In genomic region chr4:142321209-142321863, GRCm38 (mm10) we compare ENCODE assay signal across 9 mouse cellular contexts.
DNase-seq lines count a peak whose midpoint lies in the region; ATAC-seq and TF ChIP-seq lines count a peak whose summit lies in the region.
"Had no signal": no experiment of that assay in that cellular context is flagged by ENCODE, and none has a peak within 500 bp of the region (broad histone marks: within the 10 kb centered on the region; RNA-seq: fewer than 3 reads in every experiment).

No protein-coding gene starts in this region.

- no peaks in the 10 kb centered on the region for H3K9me3 ChIP-seq in intestine, embryonic 14.5 days (ENCODE audit: control insufficient read depth, low read length)
- no peaks in the 10 kb centered on the region for H3K9me3 ChIP-seq in intestine, postnatal 0 days (ENCODE audit: control insufficient read depth)
- no peaks in the 10 kb centered on the region for H3K9me3 ChIP-seq in midbrain, embryonic 10.5 days (replicated peaks)

- no peak overlapping the region for H3K9ac ChIP-seq in intestine, embryonic 14.5 days (ENCODE audit: low read length)
- H3K9ac ChIP-seq in intestine, postnatal 0 days (ENCODE audit: low read depth, low read length), result no peak overlapping the region

- peaks cover 12% of the 10 kb centered on the region for H3K4me1 ChIP-seq in intestine, embryonic 14.5 days (replicated peaks; ENCODE audit: control insufficient read depth, insufficient read depth, low read length)
- no peaks in the 10 kb centered on the region for H3K4me1 ChIP-seq in intestine, postnatal 0 days (replicated peaks; ENCODE audit: control insufficient read depth, insufficient read depth, low read length)
- peaks cover 16% of the 10 kb centered on the region for H3K4me1 ChIP-seq in midbrain, embryonic 10.5 days

- no peaks in the 10 kb centered on the region for H3K27me3 ChIP-seq in intestine, embryonic 14.5 days (replicated peaks; ENCODE audit: control insufficient read depth, insufficient read depth, low read length)
- no peaks in the 10 kb centered on the region for H3K27me3 ChIP-seq in intestine, postnatal 0 days (replicated peaks; ENCODE audit: control insufficient read depth, insufficient read depth, low read length)
- no peaks in the 10 kb centered on the region for H3K27me3 ChIP-seq in midbrain, embryonic 10.5 days (ENCODE audit: low read depth, poor library complexity, severe bottlenecking)

- no peak overlapping the region for H3K4me3 ChIP-seq in intestine, embryonic 14.5 days (ENCODE audit: low read depth, low read length)
- no peak overlapping the region for H3K4me3 ChIP-seq in intestine, postnatal 0 days (ENCODE audit: low read depth, low read length)
- no peak overlapping the region for H3K4me3 ChIP-seq in midbrain, embryonic 10.5 days

- H3K27ac ChIP-seq in intestine, embryonic 14.5 days (ENCODE audit: low read depth), result no peak overlapping the region
- no peak overlapping the region for H3K27ac ChIP-seq in intestine, postnatal 0 days (ENCODE audit: low read depth, low read length)
- peak overlapping the region; percentile 28; the same call in 1 of the 2 replicates for H3K27ac ChIP-seq in midbrain, embryonic 10.5 days (replicated peaks)

- 39% methylated on average over 14 of the region's 14 CpGs for WGBS in intestine, embryonic 14.5 days
- 51% methylated on average over 14 of the region's 14 CpGs for WGBS in intestine, postnatal 0 days
- WGBS in midbrain, embryonic 10.5 days, result 38% methylated on average over 14 of the region's 14 CpGs

- TF ChIP-seq CTCF in intestine, postnatal 0 days (IDR thresholded peaks at IDR 0.05; ENCODE audit: low read depth), result no peak

- no peak overlapping the region for H3K4me2 ChIP-seq in intestine, embryonic 14.5 days (ENCODE audit: low read length)
- no peak overlapping the region for H3K4me2 ChIP-seq in intestine, postnatal 0 days (replicated peaks; ENCODE audit: low read depth)

- no peaks in the 10 kb centered on the region for H3K36me3 ChIP-seq in intestine, embryonic 14.5 days (ENCODE audit: control insufficient read depth, insufficient read depth, low read length)
- no peaks in the 10 kb centered on the region for H3K36me3 ChIP-seq in intestine, postnatal 0 days (ENCODE audit: control insufficient read depth, insufficient read depth)
- no peaks in the 10 kb centered on the region for H3K36me3 ChIP-seq in midbrain, embryonic 10.5 days

- DNase-seq in intestine, embryonic 14.5 days (ENCODE audit: low spot score), result peak; percentile 60
- DNase-seq in embryo, embryonic 11 days, result peak; percentile 76
- peak; percentile 54 for DNase-seq in forelimb bud, embryonic 11.5 days (ENCODE audit: low read depth, low spot score)
- DNase-seq in midbrain, embryonic 10.5 days (ENCODE audit: low spot score), result peak; percentile 36
- DNase-seq in natural killer cell, adult 2 months (ENCODE audit: low spot score in 2 of 2), result no peak
- no peak for DNase-seq in left cerebral cortex, adult 8-10 months (ENCODE audit: low spot score in 2 of 2)
- DNase-seq in heart, adult 8-10 months (ENCODE audit: low spot score), result no peak
- DNase-seq: right cerebral cortex, postnatal 14 days had no signal

- peak; percentile 55; the same call in 1 of the 2 replicates for ATAC-seq in intestine, embryonic 14.5 days (replicated peaks; ENCODE audit: low FRiP score, low TSS enrichment, low read depth)
- ATAC-seq in intestine, postnatal 0 days, result no peak

Comparison
In these comparisons a context has a peak if more than half of its experiments do, and no peak if none do; other contexts are left out.
1. DNase-seq: peak in intestine, embryonic 14.5 days (single experiment), embryo, embryonic 11 days (single experiment), forelimb bud, embryonic 11.5 days (single experiment) and midbrain, embryonic 10.5 days (single experiment); none in natural killer cell, adult 2 months (0 of 2), left cerebral cortex, adult 8-10 months (0 of 2) and heart, adult 8-10 months (single experiment).